Mouse (Mus musculus) lung, adult 2 months (tissue): ENCODE data around the gene Nxph4. TPM values are rescaled to one million over a fixed set of nuclear protein-coding genes. Genes with fewer than 3 reads are reported as not detected.

Experiments used
- DNase-seq: peaks from one replicate; pipeline ENCODE4 v3.0.0; 2022
- H3K4me1 ChIP-seq: fragments of 200-500 bp; 2 replicates; pipeline ENCODE4 v1.6.1; 2011; ENCODE audit warnings: low read length; ENCODE audit not compliant: control insufficient read depth, insufficient read depth
- H3K4me3 ChIP-seq: fragments of 200-500 bp; replicated peaks from 2 replicates; pipeline ENCODE3; 2011; ENCODE audit warnings: low read depth, mild to moderate bottlenecking, control low read depth, low read length; ENCODE audit errors: extremely low read depth
- CTCF ChIP-seq: fragments of 200-500 bp; IDR thresholded peaks from 2 replicates; pipeline ENCODE4 v1.5.1; 2011; ENCODE audit warnings: mild to moderate bottlenecking, low read length, control low read depth; ENCODE audit not compliant: insufficient read depth
- POLR2A ChIP-seq: fragments of 200-500 bp; IDR thresholded peaks from 2 replicates; pipeline ENCODE4 v1.6.1; 2011; ENCODE audit warnings: low read depth, mild to moderate bottlenecking, control low read depth, low read length, borderline replicate concordance; ENCODE audit errors: extremely low read depth
- WGBS: fragments of 180-500 bp; shearing (Covaris S2); methylation state at CpG from one replicate; pipeline ENCODE4 v1.1.7; 2018; 5-methylcytosine and 5-hydroxymethylcytosine counted together
- polyA plus RNA-seq: library from polyadenylated mRNA; depleted of rRNA; stranded (reverse); fragments of >200 nt; gene quantifications from 2 replicates; pipeline ENCODE4 v1.2.3, GENCODE M21; 2012

The Nxph4 gene
- polyA plus RNA-seq, 1 experiment, result 0.24 TPM

- Histone ChIP-seq H3K4me3 (no peak overlapping the region), H3K4me1 (peaks cover 10% of the 10 kb centered on the region)
- TF ChIP-seq CTCF, result no peak
- TF ChIP-seq POLR2A, result no peak
- no peak for DNase-seq
- 2% methylated on average over 25 of the region's 25 CpGs for WGBS
These were observed 3.4 kb downstream of the Nxph4 start for GRCm38 (mm10) chr10:127530945-127531344.

- Histone ChIP-seq H3K4me3 (no peak overlapping the region), H3K4me1 (peaks cover 3% of the 10 kb centered on the region; the same call in 1 of the 2 replicates)
- 17% methylated on average over 17 of the region's 17 CpGs for WGBS
- TF ChIP-seq POLR2A, result no peak
- DNase-seq, result no peak
These were observed 6.9 kb downstream of the Nxph4 start for GRCm38 (mm10) chr10:127527481-127527880.

GRCm38 (mm10) chr10:127526681-127527080 lies 7.7 kb downstream of the Nxph4 start:
- under 1% methylated on average over 26 of the region's 26 CpGs for WGBS
- no peak for TF ChIP-seq CTCF
- H3K4me1 ChIP-seq, result peaks cover 3% of the 10 kb centered on the region; the same call in 1 of the 2 replicates
- H3K4me3 ChIP-seq, result no peak overlapping the region
- DNase-seq, result peak; percentile 43

GRCm38 (mm10) chr10:127526048-127526447 lies 8.3 kb downstream of the Nxph4 start:
- DNase-seq, result no peak
- Histone ChIP-seq H3K4me1 (peaks cover 3% of the 10 kb centered on the region; the same call in 1 of the 2 replicates), H3K4me3 (no peak overlapping the region)
- no peak for TF ChIP-seq CTCF
- no peak for TF ChIP-seq POLR2A
- 4% methylated on average over 26 of the region's 26 CpGs for WGBS

- 15% methylated on average over 23 of the region's 23 CpGs for WGBS
- TF ChIP-seq POLR2A, result no peak
- no peak for TF ChIP-seq CTCF
- Histone ChIP-seq H3K4me1 (peaks cover 3% of the 10 kb centered on the region; the same call in 1 of the 2 replicates), H3K4me3 (no peak overlapping the region)
- DNase-seq, result no peak
These were observed 9.6 kb downstream of the Nxph4 start for GRCm38 (mm10) chr10:127524646-127525255.

- DNase-seq, result peak; percentile 74
- Histone ChIP-seq H3K4me1 (peaks cover 3% of the 10 kb centered on the region; the same call in 1 of the 2 replicates), H3K4me3 (peak within 1 kb of the TSS; percentile 81)
- WGBS, result 0% methylated on average over 21 of the region's 21 CpGs
- TF ChIP-seq CTCF (no peak), POLR2A (peak; percentile 47; the same call in 1 of the 2 replicates)
These were observed 12.2 kb downstream of the Nxph4 start, which contains the start of gene Shmt2 for GRCm38 (mm10) chr10:127522088-127522581. TSS of gene Shmt2 (minus strand) at chr10:127522444.

GRCm38 (mm10) chr10:127521611-127522080 lies 12.7 kb downstream of the Nxph4 start:
- DNase-seq, result no peak

GRCm38 (mm10) chr10:127520714-127521357 lies 13.5 kb downstream of the Nxph4 start:
- 83% methylated on average over 20 of the region's 20 CpGs for WGBS
- TF ChIP-seq POLR2A (no peak), CTCF (no peak)
- H3K4me3 ChIP-seq, result no peak overlapping the region
- H3K4me1 ChIP-seq, result peaks cover 3% of the 10 kb centered on the region
- no peak for DNase-seq

More at GRCm38 (mm10) chr10:127521611-127522080, 12.7 kb downstream of the Nxph4 start:
- WGBS, result 3% methylated on average over 12 of the region's 12 CpGs
- TF ChIP-seq CTCF, result no peak
- TF ChIP-seq POLR2A, result no peak
- Histone ChIP-seq H3K4me1 (peaks cover 5% of the 10 kb centered on the region), H3K4me3 (peak overlapping the region; percentile 81)

- no peak overlapping the region for H3K4me3 ChIP-seq
- WGBS, result 95% methylated on average over 37 of the region's 37 CpGs
- DNase-seq, result no peak
- H3K4me1 ChIP-seq, result peaks cover 3% of the 10 kb centered on the region
- no peak for TF ChIP-seq CTCF
- no peak for TF ChIP-seq POLR2A
These were observed 14.3 kb downstream of the Nxph4 start for GRCm38 (mm10) chr10:127519903-127520713.
